Mouse (Mus musculus): ENCODE data around the gene Cyp4f17. TPM values are rescaled to one million over a fixed set of nuclear protein-coding genes. Genes with fewer than 3 reads are reported as not detected.
"Not testable (repeated sequence)": the region's sequence is repeated elsewhere in the genome, so short reads cannot be mapped to it uniquely, and the experiment has no call there.

The Cyp4f17 gene
- polyA plus RNA-seq, 1 experiment = 1.8 TPM

- Histone ChIP-seq H3K4me3 (no peak overlapping the region), H3ac (ENCODE audit: control insufficient read depth, insufficient read length) (no peak overlapping the region), H3K27me3 (ENCODE audit: control insufficient read depth, insufficient read depth, insufficient read length) (peaks cover 6% of the 10 kb centered on the region), H3K4me2 (ENCODE audit: low read depth) (no peak overlapping the region), H3K79me2 (ENCODE audit: control insufficient read depth, insufficient read depth) (no peaks in the 10 kb centered on the region), H3K36me3 (ENCODE audit: control insufficient read depth, insufficient read depth) (no peaks in the 10 kb centered on the region)
- TF ChIP-seq TCF3 (IDR thresholded peaks at IDR 0.05; ENCODE audit: insufficient read length, low read depth) = no peak
- TF ChIP-seq MYOD1 (IDR thresholded peaks at IDR 0.05; ENCODE audit: control insufficient read depth in 1 of 3, insufficient read length in 2 of 3, low read depth in 2 of 3) = no peak
- TF ChIP-seq POLR2A (IDR thresholded peaks at IDR 0.05; ENCODE audit: insufficient read length, low read depth) = no peak
Measured at GRCm38 (mm10) chr17:32481766-32482165, 24.1 kb upstream of the Cyp4f17 start.

- Histone ChIP-seq H3K4me2 (ENCODE audit: low read depth) (no peak overlapping the region), H3K27me3 (ENCODE audit: control insufficient read depth, insufficient read depth, insufficient read length) (peaks cover 6% of the 10 kb centered on the region), H3K4me3 (no peak overlapping the region), H3K79me2 (ENCODE audit: control insufficient read depth, insufficient read depth) (no peaks in the 10 kb centered on the region), H3ac (ENCODE audit: control insufficient read depth, insufficient read length) (no peak overlapping the region), H3K36me3 (ENCODE audit: control insufficient read depth, insufficient read depth) (no peaks in the 10 kb centered on the region)
- TF ChIP-seq REST (IDR thresholded peaks at IDR 0.05; ENCODE audit: insufficient read depth, insufficient read length) (no peak), POLR2AphosphoS2 (IDR thresholded peaks at IDR 0.05; ENCODE audit: insufficient read length, low read depth) (no peak), TCF3 (IDR thresholded peaks at IDR 0.05; ENCODE audit: insufficient read length, low read depth) (no peak), POLR2A (IDR thresholded peaks at IDR 0.05; ENCODE audit: insufficient read length, low read depth) (no peak), MAX (IDR thresholded peaks at IDR 0.05; ENCODE audit: low read depth) (no peak), USF1 (IDR thresholded peaks at IDR 0.05; ENCODE audit: low read depth) (no peak), E2F4 (IDR thresholded peaks at IDR 0.05; ENCODE audit: insufficient read depth) (no peak), CEBPB (IDR thresholded peaks at IDR 0.05; ENCODE audit: insufficient read depth, poor library complexity, severe bottlenecking) (no peak)
Measured at GRCm38 (mm10) chr17:32483200-32483599, 22.6 kb upstream of the Cyp4f17 start.

GRCm38 (mm10) chr17:32492349-32492980 is 13.4 kb upstream of the Cyp4f17 start:
- no peak overlapping the region for H3ac ChIP-seq (ENCODE audit: control insufficient read depth, insufficient read length)
- H3K4me3 ChIP-seq = no peak overlapping the region
- H3K36me3 ChIP-seq (ENCODE audit: control insufficient read depth, insufficient read depth) = no peaks in the 10 kb centered on the region
- no peak overlapping the region for H3K4me2 ChIP-seq (ENCODE audit: low read depth)
- H3K79me2 ChIP-seq (ENCODE audit: control insufficient read depth, insufficient read depth) = no peaks in the 10 kb centered on the region
- peaks cover 4% of the 10 kb centered on the region for H3K27me3 ChIP-seq (ENCODE audit: control insufficient read depth, insufficient read depth, insufficient read length)
- TF ChIP-seq E2F4 (IDR thresholded peaks at IDR 0.05; ENCODE audit: insufficient read depth) = no peak
- no peak for TF ChIP-seq MYOD1 (IDR thresholded peaks at IDR 0.05; ENCODE audit: control insufficient read depth in 1 of 3, insufficient read length in 2 of 3, low read depth in 2 of 3)
- TF ChIP-seq MYOG (IDR thresholded peaks at IDR 0.05; ENCODE audit: control insufficient read depth in 1 of 3, insufficient read depth in 1 of 3, insufficient read length in 2 of 3, low read depth in 2 of 3) = no peak
- TF ChIP-seq TCF12 (IDR thresholded peaks at IDR 0.05; ENCODE audit: insufficient read depth, poor library complexity, severe bottlenecking) = no peak
- TF ChIP-seq CEBPB (IDR thresholded peaks at IDR 0.05; ENCODE audit: insufficient read depth, poor library complexity, severe bottlenecking) = no peak
- no peak for TF ChIP-seq REST (IDR thresholded peaks at IDR 0.05; ENCODE audit: insufficient read depth, insufficient read length)
- no peak for TF ChIP-seq POLR2AphosphoS2 (IDR thresholded peaks at IDR 0.05; ENCODE audit: insufficient read length, low read depth)
- TF ChIP-seq SRF (IDR thresholded peaks at IDR 0.05; ENCODE audit: control insufficient read depth, insufficient read length, low read depth) = no peak
- TF ChIP-seq MAX (IDR thresholded peaks at IDR 0.05; ENCODE audit: low read depth) = no peak
- no peak for TF ChIP-seq TCF3 (IDR thresholded peaks at IDR 0.05; ENCODE audit: insufficient read length, low read depth)
- TF ChIP-seq USF1 (IDR thresholded peaks at IDR 0.05; ENCODE audit: low read depth) = no peak
- no peak for TF ChIP-seq POLR2A (IDR thresholded peaks at IDR 0.05; ENCODE audit: insufficient read length, low read depth)

- Histone ChIP-seq H3K27me3 (ENCODE audit: control insufficient read depth, insufficient read depth, insufficient read length) (peaks cover 4% of the 10 kb centered on the region), H3K4me3 (no peak overlapping the region), H3K79me2 (ENCODE audit: control insufficient read depth, insufficient read depth) (no peaks in the 10 kb centered on the region), H3ac (ENCODE audit: control insufficient read depth, insufficient read length) (no peak overlapping the region), H3K36me3 (ENCODE audit: control insufficient read depth, insufficient read depth) (no peaks in the 10 kb centered on the region), H3K4me2 (ENCODE audit: low read depth) (no peak overlapping the region)
- no peak for TF ChIP-seq TCF3 (IDR thresholded peaks at IDR 0.05; ENCODE audit: insufficient read length, low read depth)
- no peak for TF ChIP-seq SRF (IDR thresholded peaks at IDR 0.05; ENCODE audit: control insufficient read depth, insufficient read length, low read depth)
- TF ChIP-seq TCF12 (IDR thresholded peaks at IDR 0.05; ENCODE audit: insufficient read depth, poor library complexity, severe bottlenecking) = no peak
- no peak for TF ChIP-seq E2F4 (IDR thresholded peaks at IDR 0.05; ENCODE audit: insufficient read depth)
- TF ChIP-seq CEBPB (IDR thresholded peaks at IDR 0.05; ENCODE audit: insufficient read depth, poor library complexity, severe bottlenecking) = no peak
- TF ChIP-seq MYOG (IDR thresholded peaks at IDR 0.05; ENCODE audit: control insufficient read depth in 1 of 3, insufficient read depth in 1 of 3, insufficient read length in 2 of 3, low read depth in 2 of 3) = no peak
- TF ChIP-seq MAX (IDR thresholded peaks at IDR 0.05; ENCODE audit: low read depth) = no peak
- no peak for TF ChIP-seq POLR2A (IDR thresholded peaks at IDR 0.05; ENCODE audit: insufficient read length, low read depth)
- TF ChIP-seq USF1 (IDR thresholded peaks at IDR 0.05; ENCODE audit: low read depth) = no peak
- no peak for TF ChIP-seq POLR2AphosphoS2 (IDR thresholded peaks at IDR 0.05; ENCODE audit: insufficient read length, low read depth)
- TF ChIP-seq REST (IDR thresholded peaks at IDR 0.05; ENCODE audit: insufficient read depth, insufficient read length) = no peak
- TF ChIP-seq MYOD1 (IDR thresholded peaks at IDR 0.05; ENCODE audit: control insufficient read depth in 1 of 3, insufficient read length in 2 of 3, low read depth in 2 of 3) = no peak
Measured at GRCm38 (mm10) chr17:32494601-32495000, 11.2 kb upstream of the Cyp4f17 start.

GRCm38 (mm10) chr17:32500511-32500910 is 5.3 kb upstream of the Cyp4f17 start:
- not testable (repeated sequence) for H3ac ChIP-seq (ENCODE audit: control insufficient read depth, insufficient read length); H3K79me2 ChIP-seq (ENCODE audit: control insufficient read depth, insufficient read depth); H3K4me3 ChIP-seq; H3K36me3 ChIP-seq (ENCODE audit: control insufficient read depth, insufficient read depth); H3K4me2 ChIP-seq (ENCODE audit: low read depth); H3K27me3 ChIP-seq (ENCODE audit: control insufficient read depth, insufficient read depth, insufficient read length)
